Mouse (Mus musculus) ES-E14 (cell line): ENCODE results near the gene Mapk8ip1.

Experiments used
- CHD2 ChIP-seq: IDR thresholded peaks from 2 replicates; pipeline ENCODE4 v1.6.1; 2014; ENCODE audit warnings: mild to moderate bottlenecking, low read depth, low read length, inconsistent platforms
- HCFC1 ChIP-seq: IDR thresholded peaks from 2 replicates; pipeline ENCODE4 v1.6.1; 2012; ENCODE audit warnings: low read length, inconsistent platforms, borderline replicate concordance; ENCODE audit not compliant: insufficient read depth
- MAFK ChIP-seq: IDR thresholded peaks from 2 replicates; pipeline ENCODE4 v1.6.1; 2014; ENCODE audit warnings: mild to moderate bottlenecking, low read depth, low read length, inconsistent platforms; ENCODE audit not compliant: insufficient read depth
- ZC3H11A ChIP-seq: IDR thresholded peaks from 2 replicates; pipeline ENCODE4 v1.6.1; 2012; ENCODE audit warnings: low read depth, mild to moderate bottlenecking, inconsistent platforms, low read length, borderline replicate concordance
- ZNF384 ChIP-seq: IDR thresholded peaks from 2 replicates; pipeline ENCODE4 v1.6.1; 2012; ENCODE audit warnings: low read depth, low read length, inconsistent platforms

- TF ChIP-seq ZC3H11A (no peak), ZNF384 (no peak), MAFK (no peak), CHD2 (no peak), HCFC1 (no peak)
Observed at GRCm38 (mm10) chr2:92446656-92447055, 45.6 kb upstream of the Mapk8ip1 start.
